Mouse (Mus musculus) liver, adult 2 months (tissue): ENCODE results near the gene Lman2. TPM values are rescaled to one million over a fixed set of nuclear protein-coding genes. Genes with fewer than 3 reads are reported as not detected.

ENCODE experiments used
- DNase-seq: peaks from one replicate; pipeline ENCODE4 v3.0.0-alpha.2; 2011; ENCODE audit warnings: low read depth, low spot score; ENCODE audit errors: extremely low read depth
- H3K27ac ChIP-seq: fragments of 200-500 bp; replicated peaks from 2 replicates; pipeline ENCODE4 v1.5.1; 2012; ENCODE audit warnings: low read depth, mild to moderate bottlenecking, control low read depth, inconsistent platforms, low read length; ENCODE audit not compliant: insufficient read depth
- H3K27me3 ChIP-seq: fragments of 200-500 bp; 2 replicates; pipeline ENCODE4 v1.6.1; 2012; ENCODE audit warnings: mild to moderate bottlenecking, moderate library complexity, low read length, inconsistent platforms; ENCODE audit not compliant: control insufficient read depth, insufficient read depth
- H3K36me3 ChIP-seq: fragments of 200-500 bp; 2 replicates; pipeline ENCODE4 v1.6.1; 2012; ENCODE audit warnings: low read length, inconsistent platforms; ENCODE audit not compliant: control insufficient read depth, insufficient read depth
- H3K4me1 ChIP-seq: fragments of 200-500 bp; 2 replicates; pipeline ENCODE4 v1.6.1; 2011; ENCODE audit warnings: low read length; ENCODE audit not compliant: control insufficient read depth, insufficient read depth
- H3K4me3 ChIP-seq: fragments of 200-500 bp; 2 replicates; pipeline ENCODE4 v1.5.1; 2011; ENCODE audit warnings: low read depth, mild to moderate bottlenecking, control low read depth, low read length, moderate library complexity; ENCODE audit not compliant: insufficient read depth
- H3K79me2 ChIP-seq: fragments of 200-500 bp; 2 replicates; pipeline ENCODE4 v1.6.1; 2012; ENCODE audit warnings: inconsistent platforms, mild to moderate bottlenecking, low read length, moderate library complexity; ENCODE audit not compliant: control insufficient read depth, insufficient read depth
- H3K9ac ChIP-seq: fragments of 200-500 bp; 2 replicates; pipeline ENCODE4 v1.6.1; 2012; ENCODE audit warnings: low read depth, mild to moderate bottlenecking, control low read depth, inconsistent platforms, low read length
- CTCF ChIP-seq: fragments of 200-500 bp; IDR thresholded peaks from 2 replicates; pipeline ENCODE4 v1.5.1; 2011; ENCODE audit warnings: low read depth, low read length, control low read depth
- POLR2A ChIP-seq: fragments of 200-500 bp; IDR thresholded peaks from 2 replicates; pipeline ENCODE4 v1.6.1; 2011; ENCODE audit warnings: low read length, control low read depth; ENCODE audit not compliant: insufficient read depth; ENCODE audit errors: extremely low read depth
- WGBS: fragments of 180-500 bp; shearing (Covaris S2); methylation state at CpG from one replicate; pipeline ENCODE4 v1.1.7; 2018; 5-methylcytosine and 5-hydroxymethylcytosine counted together
- polyA plus RNA-seq: library from polyadenylated mRNA; depleted of rRNA; stranded (reverse); fragments of >200 nt; gene quantifications from 2 replicates; pipeline ENCODE4 v1.2.3, GENCODE M21; 2012
- total RNA-seq: library from RNA; depleted of rRNA; stranded (reverse); fragments of >200 nt; gene quantifications from 2 replicates; pipeline ENCODE4 v1.2.3, GENCODE M21; 2014

Lman2 gene
- total and polyA plus RNA-seq, 2 experiments = 112 to 136 TPM

DNA sequence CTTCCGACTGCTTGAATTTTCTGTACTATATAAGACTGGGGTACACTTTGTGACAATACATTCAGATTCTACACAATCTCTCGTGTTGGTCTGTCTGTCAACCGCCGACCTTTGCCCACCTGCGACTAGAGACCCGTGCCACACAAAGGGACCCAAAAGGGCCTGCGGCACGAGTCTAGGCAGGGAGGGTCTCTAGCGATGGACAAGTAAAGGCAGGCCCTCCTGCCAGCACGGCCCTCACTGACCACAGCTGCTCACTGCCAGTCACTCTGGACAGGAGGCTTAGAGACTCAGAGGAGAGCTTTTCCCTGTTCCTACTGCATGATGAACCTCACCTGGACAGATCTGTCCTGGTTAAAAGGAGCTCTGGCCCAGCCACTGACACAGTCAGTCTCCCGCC is 20.1 kb downstream of the Lman2 start:
- H3K9ac ChIP-seq = no peak overlapping the region
- no peaks in the 10 kb centered on the region for H3K4me1 ChIP-seq
- no peak for TF ChIP-seq CTCF
- TF ChIP-seq POLR2A = no peak
- no peak for DNase-seq
- WGBS = 32% methylated on average over 11 of the region's 11 CpGs
- H3K27me3 ChIP-seq = no peaks in the 10 kb centered on the region
- no peak overlapping the region for H3K27ac ChIP-seq
- H3K79me2 ChIP-seq = no peaks in the 10 kb centered on the region
- peaks cover 21% of the 10 kb centered on the region for H3K36me3 ChIP-seq
- no peak overlapping the region for H3K4me3 ChIP-seq

- TF ChIP-seq CTCF = no peak
- Histone ChIP-seq H3K27me3 (no peaks in the 10 kb centered on the region), H3K4me1 (no peaks in the 10 kb centered on the region), H3K36me3 (no peaks in the 10 kb centered on the region), H3K9ac (no peak overlapping the region), H3K79me2 (no peaks in the 10 kb centered on the region), H3K27ac (no peak overlapping the region), H3K4me3 (no peak overlapping the region)
- 40% methylated on average over 2 of the region's 2 CpGs for WGBS
- no peak for DNase-seq
Measured at GRCm38 (mm10) chr13:55339259-55339658, 23.3 kb downstream of the Lman2 start.

DNA sequence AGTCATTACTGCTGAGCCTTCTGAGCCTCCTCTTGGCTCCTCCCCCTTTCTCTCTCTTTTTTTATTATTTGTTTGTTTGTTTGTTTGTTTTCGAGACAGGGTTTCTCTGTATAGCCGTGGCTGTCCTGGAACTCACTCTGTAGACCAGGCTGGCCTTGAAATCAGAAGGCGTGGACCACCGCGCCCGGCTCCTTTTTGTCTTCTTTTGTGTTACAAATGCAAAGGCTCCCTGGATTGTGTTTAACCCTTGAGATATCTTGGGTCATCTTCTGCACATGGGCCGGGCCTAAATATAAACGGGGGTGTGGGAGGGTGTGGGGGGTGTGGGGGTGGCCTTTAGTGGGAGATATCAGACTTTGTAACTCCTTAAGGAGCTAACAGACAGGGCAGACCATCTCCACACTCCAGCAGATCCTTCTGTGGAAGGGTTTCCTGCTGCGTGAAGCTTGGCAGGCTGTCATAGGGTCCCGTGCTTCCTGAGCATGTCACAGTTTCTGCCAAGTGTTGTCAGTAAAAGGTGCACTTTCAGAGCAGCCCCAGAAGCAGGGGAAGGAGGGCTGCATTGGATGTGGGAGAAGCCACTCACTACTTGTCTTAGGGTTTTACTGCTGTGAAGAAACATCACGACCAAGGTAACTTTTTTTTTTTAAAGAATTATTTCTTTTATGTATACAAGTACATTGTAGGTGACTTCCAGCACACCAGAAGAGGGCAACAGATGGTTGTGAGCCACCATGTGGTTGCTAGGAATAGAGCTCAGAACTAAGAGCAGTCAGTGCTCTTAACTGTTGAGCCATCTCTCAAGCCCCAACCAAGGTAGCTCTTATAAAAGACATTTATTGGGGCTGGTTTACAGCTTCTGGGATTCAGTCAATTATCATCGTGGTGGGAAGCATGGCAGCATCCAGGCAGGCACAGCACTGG is 24.2 kb downstream of the Lman2 start:
- 73% methylated on average over 12 of the region's 12 CpGs for WGBS
- Histone ChIP-seq H3K4me3 (no peak overlapping the region), H3K9ac (no peak overlapping the region)

GRCm38 (mm10) chr13:55337341-55337975 is 25.1 kb downstream of the Lman2 start:
- no peak overlapping the region for H3K4me3 ChIP-seq
- H3K36me3 ChIP-seq = no peaks in the 10 kb centered on the region
- H3K79me2 ChIP-seq = no peaks in the 10 kb centered on the region
- 70% methylated on average over 8 of the region's 10 CpGs for whole genome bisulfite sequencing
- H3K27me3 ChIP-seq = no peaks in the 10 kb centered on the region
- H3K27ac ChIP-seq = no peak overlapping the region
- no peaks in the 10 kb centered on the region for H3K4me1 ChIP-seq
- TF ChIP-seq CTCF = no peak
- no peak for TF ChIP-seq POLR2A
- DNase-seq = no peak
- H3K9ac ChIP-seq = no peak overlapping the region

More for the DNA sequence above, 24.2 kb downstream of the Lman2 start:
- DNase-seq = no peak
- no peaks in the 10 kb centered on the region for H3K27me3 ChIP-seq
- H3K79me2 ChIP-seq = no peaks in the 10 kb centered on the region
- H3K4me1 ChIP-seq = no peaks in the 10 kb centered on the region
- H3K27ac ChIP-seq = no peak overlapping the region
- TF ChIP-seq POLR2A = no peak
- no peak for TF ChIP-seq CTCF
- H3K36me3 ChIP-seq = no peaks in the 10 kb centered on the region

DNA sequence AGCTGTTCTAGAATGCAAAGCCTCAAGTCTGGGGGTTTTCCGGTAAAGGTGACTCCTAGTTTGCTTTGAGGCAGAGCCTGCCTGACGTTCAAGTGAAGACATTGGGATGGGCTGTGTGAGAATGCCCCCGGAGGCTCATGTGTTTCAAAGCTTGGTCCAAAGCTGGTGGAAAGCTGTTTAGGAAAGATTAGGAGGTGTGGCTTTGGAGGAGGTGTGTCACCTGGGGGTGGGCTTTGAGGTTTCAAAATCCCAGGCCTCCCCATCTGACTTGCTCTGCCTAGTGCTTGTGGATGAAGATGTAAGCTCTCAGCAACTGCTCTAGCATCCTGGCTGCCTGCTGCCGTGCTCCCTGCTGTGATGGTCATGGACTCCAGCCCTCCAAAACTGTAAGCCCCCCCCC is 26.9 kb downstream of the Lman2 start:
- TF ChIP-seq POLR2A (no peak), CTCF (no peak)
- DNase-seq = no peak
- H3K4me1 ChIP-seq = no peaks in the 10 kb centered on the region
- WGBS = 90% methylated on average over 4 of the region's 4 CpGs
- H3K4me3 ChIP-seq = no peak overlapping the region
- H3K27me3 ChIP-seq = no peaks in the 10 kb centered on the region
- H3K79me2 ChIP-seq = no peaks in the 10 kb centered on the region
- H3K27ac ChIP-seq = no peak overlapping the region
- no peaks in the 10 kb centered on the region for H3K36me3 ChIP-seq
- H3K9ac ChIP-seq = no peak overlapping the region

GRCm38 (mm10) chr13:55332331-55332730 is 30.3 kb downstream of the Lman2 start:
- TF ChIP-seq POLR2A (no peak), CTCF (no peak)
- Histone ChIP-seq H3K27ac (no peak overlapping the region), H3K4me1 (peaks cover 1% of the 10 kb centered on the region; the same call in 1 of the 2 replicates), H3K9ac (no peak overlapping the region), H3K79me2 (no peaks in the 10 kb centered on the region), H3K4me3 (no peak overlapping the region), H3K36me3 (no peaks in the 10 kb centered on the region), H3K27me3 (no peaks in the 10 kb centered on the region)
- DNase-seq = no peak
- WGBS = 62% methylated on average over 3 of the region's 3 CpGs
